Mouse (Mus musculus) bone marrow macrophage, adult 2 months (primary cell): ENCODE results near the gene Gstp1.

Source experiments
- CTCF ChIP-seq: IDR thresholded peaks from 2 replicates; pipeline ENCODE4 v1.5.1; 2012; ENCODE audit warnings: low read depth, mild to moderate bottlenecking, low read length, moderate library complexity
- POLR2A ChIP-seq: IDR thresholded peaks from 2 replicates; pipeline ENCODE4 v1.6.1; 2012; ENCODE audit warnings: mild to moderate bottlenecking, low read depth, low read length, borderline replicate concordance

DNA sequence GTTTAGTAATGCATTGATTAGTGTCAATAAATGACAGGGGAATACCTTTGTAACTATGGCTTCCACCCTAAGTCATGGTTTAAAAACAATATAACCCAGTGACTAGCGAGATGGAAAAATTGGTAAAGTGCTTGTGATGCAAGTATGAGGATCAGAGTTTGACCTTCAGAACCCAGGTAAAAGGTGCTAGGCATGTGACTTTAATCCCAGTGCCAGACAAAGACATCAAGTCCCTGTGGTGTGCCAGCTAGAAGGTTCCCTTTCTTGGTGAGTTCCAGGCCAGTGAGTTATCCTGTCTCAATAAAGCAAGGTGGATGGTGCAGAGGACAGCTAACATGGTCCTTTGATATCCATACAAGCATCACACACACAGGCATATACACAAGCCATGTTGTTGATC is 37.7 kb upstream of the Gstp1 start:
- no peak for TF ChIP-seq CTCF
- no peak for TF ChIP-seq POLR2A
